In genomic region chr8:77379300-77379699, GRCm38 (mm10) we compare ENCODE assay signal across 9 mouse cellular contexts.
DNase-seq lines count a peak whose midpoint lies in the region; ATAC-seq lines count a peak whose summit lies in the region.
"Had no signal": no experiment of that assay in that cellular context is flagged by ENCODE, and none has a peak within 500 bp of the region (broad histone marks: within the 10 kb centered on the region; RNA-seq: fewer than 3 reads in every experiment).

No protein-coding gene starts in this region.

- peak; percentile 57 for DNase-seq in intestine, embryonic 14.5 days (ENCODE audit: low spot score)
- peak; percentile 44 for DNase-seq in NIH3T3 (ENCODE audit: low read depth)
- DNase-seq in embryo, embryonic 9.5 days (ENCODE audit: extremely low spot score): peak; percentile 46
- peak; percentile 37 for DNase-seq in lung, postnatal 14 days
- peak; percentile 15 for DNase-seq in yolk sac, embryonic 10.5 days (ENCODE audit: low spot score)
- DNase-seq in kidney, adult 18-20 months: no peak
- no peak for DNase-seq in kidney, postnatal 25 days

- H3K4me2 ChIP-seq in intestine, embryonic 14.5 days (ENCODE audit: low read length): no peak overlapping the region
- H3K4me2 ChIP-seq in intestine, embryonic 15.5 days (replicated peaks): no peak overlapping the region

- no peaks in the 10 kb centered on the region for H3K4me1 ChIP-seq in intestine, embryonic 14.5 days (replicated peaks; ENCODE audit: control insufficient read depth, insufficient read depth, low read length)
- H3K4me1 ChIP-seq in intestine, embryonic 15.5 days (replicated peaks): no peaks in the 10 kb centered on the region

- no peak overlapping the region for H3K4me3 ChIP-seq in intestine, embryonic 14.5 days (ENCODE audit: low read depth, low read length)
- no peak overlapping the region for H3K4me3 ChIP-seq in intestine, embryonic 15.5 days (replicated peaks)
- H3K4me3 ChIP-seq: erythroblast, embryonic 14.5 days had no signal

- H3K27me3 ChIP-seq in intestine, embryonic 14.5 days (replicated peaks; ENCODE audit: control insufficient read depth, insufficient read depth, low read length): no peaks in the 10 kb centered on the region
- no peaks in the 10 kb centered on the region for H3K27me3 ChIP-seq in intestine, embryonic 15.5 days (replicated peaks)

- ATAC-seq in intestine, embryonic 14.5 days (replicated peaks; ENCODE audit: low FRiP score, low TSS enrichment, low read depth): no peak
- ATAC-seq in intestine, embryonic 15.5 days: no peak

- WGBS in intestine, embryonic 14.5 days: 65% methylated on average over 11 of the region's 11 CpGs
- 62% methylated on average over 11 of the region's 11 CpGs for WGBS in intestine, embryonic 15.5 days

- H3K36me3 ChIP-seq in intestine, embryonic 14.5 days (ENCODE audit: control insufficient read depth, insufficient read depth, low read length): peaks cover 35% of the 10 kb centered on the region
- H3K36me3 ChIP-seq in intestine, embryonic 15.5 days: no peaks in the 10 kb centered on the region; the same call in 1 of the 2 replicates

- no peak overlapping the region for H3K9ac ChIP-seq in intestine, embryonic 14.5 days (ENCODE audit: low read length)
- no peak overlapping the region for H3K9ac ChIP-seq in intestine, embryonic 15.5 days

- H3K27ac ChIP-seq in intestine, embryonic 14.5 days (ENCODE audit: low read depth): no peak overlapping the region
- no peak overlapping the region for H3K27ac ChIP-seq in intestine, embryonic 15.5 days

- H3K9me3 ChIP-seq in intestine, embryonic 14.5 days (ENCODE audit: control insufficient read depth, low read length): no peaks in the 10 kb centered on the region
- H3K9me3 ChIP-seq in intestine, embryonic 15.5 days: no peaks in the 10 kb centered on the region

Comparison
In these comparisons a context has a peak if more than half of its experiments do, and no peak if none do; other contexts are left out.
1. DNase-seq: peak in intestine, embryonic 14.5 days (single experiment), NIH3T3 (single experiment), embryo, embryonic 9.5 days (single experiment), lung, postnatal 14 days (single experiment) and yolk sac, embryonic 10.5 days (single experiment); none in kidney, adult 18-20 months (single experiment) and kidney, postnatal 25 days (0 of 2).